Mouse (Mus musculus): ENCODE results near the gene Aqp7. TPM values are rescaled to one million over a fixed set of nuclear protein-coding genes. Genes with fewer than 3 reads are reported as not detected.

Gene Aqp7
- polyA plus RNA-seq, 3 experiments from 2014 or later: 0.31 to 0.46 TPM; not detected in 1

DNA sequence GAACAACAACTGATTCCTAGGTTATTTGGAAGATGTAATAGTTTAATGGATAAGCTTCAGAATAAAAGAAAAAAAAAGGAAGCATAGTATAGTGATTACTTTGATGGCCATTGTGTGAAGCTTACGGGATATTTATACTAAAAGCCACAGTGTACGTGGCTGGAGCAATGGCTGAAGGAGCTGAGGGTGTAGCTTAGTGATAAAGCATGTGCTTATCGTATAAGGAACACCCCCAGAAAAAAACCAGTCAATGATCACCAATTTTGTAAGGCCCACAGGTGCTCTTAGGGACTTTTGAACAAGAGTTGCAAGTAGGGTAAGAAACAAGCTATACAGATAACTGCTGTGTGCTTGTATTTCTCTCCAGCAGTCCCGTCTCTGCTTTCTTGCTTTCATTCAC lies 50.0 kb downstream of the Aqp7 start:
- no peak for ATAC-seq

DNA sequence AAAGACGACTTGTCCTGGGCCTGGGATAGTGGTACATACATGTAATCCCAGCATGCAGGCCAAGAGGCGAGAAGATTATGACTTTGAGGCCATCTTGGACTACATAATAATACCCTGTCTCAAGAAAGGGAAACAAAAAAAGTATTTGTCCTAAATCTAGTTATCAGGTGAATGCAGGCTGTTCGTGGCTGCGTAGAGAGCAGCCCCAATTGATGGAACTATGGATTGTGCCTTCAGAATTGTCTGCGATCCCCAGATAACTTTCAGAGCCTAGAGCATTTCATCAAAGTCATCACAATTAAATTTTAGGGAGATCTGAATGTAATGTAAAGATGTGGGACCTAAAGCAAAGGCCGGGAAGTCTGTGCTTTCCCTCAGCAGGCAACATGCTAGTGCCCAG lies 51.6 kb downstream of the Aqp7 start:
- ATAC-seq: no peak

DNA sequence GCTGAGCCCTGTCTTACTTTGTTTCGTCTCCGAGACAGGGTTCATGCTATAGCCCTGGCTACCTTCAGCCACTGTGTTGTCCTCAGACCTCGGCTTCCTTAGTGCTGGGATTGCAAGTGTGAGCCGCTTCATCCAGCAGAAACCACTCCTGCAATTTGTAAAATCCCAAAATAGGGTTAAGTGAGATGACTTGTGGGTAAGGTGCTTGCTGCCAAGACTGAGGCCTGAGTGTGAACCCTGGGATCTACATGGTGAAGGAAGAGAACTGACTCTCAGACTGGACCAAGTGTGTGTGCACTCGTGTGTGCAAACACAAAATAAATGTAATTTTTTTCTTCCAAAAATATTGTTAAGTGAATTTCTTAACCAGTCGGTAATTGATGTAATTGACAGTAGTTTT lies 58.3 kb downstream of the Aqp7 start:
- ATAC-seq: no peak

DNA sequence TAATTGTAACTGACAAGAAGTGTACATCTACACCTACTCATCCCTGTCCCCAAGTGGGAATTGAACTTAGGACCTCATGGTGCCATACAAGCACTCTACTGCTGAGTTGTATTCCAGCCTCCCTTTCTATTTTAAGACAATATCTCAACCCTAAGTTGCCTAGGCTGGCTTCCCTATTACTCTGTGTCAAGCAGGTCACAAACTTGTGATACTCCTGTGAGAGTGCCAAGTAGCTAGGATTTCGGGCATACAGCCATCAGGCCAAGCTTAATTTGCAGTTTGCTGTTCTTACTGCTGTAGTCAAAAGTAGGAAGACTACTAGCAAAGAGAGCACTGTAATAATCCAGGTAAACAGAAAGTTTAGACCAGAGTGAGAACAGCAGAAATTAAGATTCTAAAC lies 64.3 kb downstream of the Aqp7 start:
- ATAC-seq: no peak

Other genes with a start within 250 kb of the Aqp7 start
- gene B4galt1, start 194.1 kb downstream of the Aqp7 start, polyA plus RNA-seq (2017; shearing (Covaris generic)): 10 to 100 TPM; 47.2 to 79.0 (median 56.0) TPM
- gene Spink4, start 128.1 kb downstream of the Aqp7 start, polyA plus RNA-seq (2017; shearing (Covaris generic)): not detected
- gene Bag1, start 99.8 kb downstream of the Aqp7 start, polyA plus RNA-seq (2017; shearing (Covaris generic)): 10 to 100 TPM; 10.0 to 16.1 (median 14.4) TPM
- gene Chmp5, start 99.7 kb downstream of the Aqp7 start, polyA plus RNA-seq (2017; shearing (Covaris generic)): 100 to 1,000 TPM; 103 to 141 (median 119) TPM
- 100 to 1,000 TPM in 2 of 3 experiments, 10 to 100 TPM in 1; 76.3 to 164 (median 120) TPM for gene Nfx1, start 77.2 kb downstream of the Aqp7 start, polyA plus RNA-seq (2017; shearing (Covaris generic))
- 10 to 100 TPM; 15.2 to 21.2 (median 15.4) TPM for gene Aqp3, start 50.0 kb upstream of the Aqp7 start, polyA plus RNA-seq (2017; shearing (Covaris generic))
- 10 to 100 TPM; 14.5 to 20.3 (median 15.7) TPM for gene Nol6, start 76.3 kb upstream of the Aqp7 start, polyA plus RNA-seq (2017; shearing (Covaris generic))
- 10 to 100 TPM; 23.6 to 28.6 (median 25.6) TPM for gene Ube2r2, start 87.6 kb upstream of the Aqp7 start, polyA plus RNA-seq (2017; shearing (Covaris generic))
- gene Ubap2, start 227.0 kb upstream of the Aqp7 start, polyA plus RNA-seq (2017; shearing (Covaris generic)): 10 to 100 TPM; 14.9 to 27.8 (median 18.4) TPM

Measured in inflammation-experienced regulatory T-cells, adult 6 months (primary cell).